Mouse (Mus musculus) frontal cortex, postnatal 10 days (tissue): ENCODE results near the gene Glyctk.

Experiments used
- DNase-seq, 2 experiments: peaks; one replicate each; pipeline ENCODE4 v3.0.0; 2022; ENCODE audit warnings: low spot score in 2 of 2, mixed read lengths in 1 of 2

Gene Glyctk

DNA sequence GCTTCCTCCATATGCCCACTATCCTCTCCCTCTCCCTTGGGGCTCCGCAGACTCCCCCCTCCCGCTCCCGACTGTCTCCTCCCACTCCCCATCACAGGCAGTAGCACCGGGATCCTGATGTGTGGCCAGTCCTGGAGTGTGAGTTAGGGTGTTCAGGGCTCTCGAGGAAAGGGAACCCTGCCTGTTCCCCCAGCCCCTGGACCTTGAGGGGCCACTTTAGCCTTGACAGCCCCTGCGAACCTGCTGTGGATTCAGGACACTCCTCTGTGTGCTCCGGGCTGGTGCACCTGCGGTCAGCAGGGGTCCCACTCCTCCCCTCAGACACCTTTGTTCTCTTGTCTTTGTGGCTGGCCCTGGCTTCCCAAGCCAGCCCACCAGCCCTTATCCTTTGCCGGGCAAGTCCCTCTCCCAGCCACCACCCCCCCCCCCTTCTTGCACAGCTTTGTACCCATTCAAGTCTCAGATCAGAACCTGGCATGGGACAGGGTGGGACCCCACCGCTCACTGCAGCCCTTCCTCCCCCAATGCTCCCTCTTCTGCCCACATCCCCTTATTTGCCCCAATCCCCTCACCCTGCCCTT lies 10.0 kb downstream of the Glyctk start:
- DNase-seq, result no peak

DNA sequence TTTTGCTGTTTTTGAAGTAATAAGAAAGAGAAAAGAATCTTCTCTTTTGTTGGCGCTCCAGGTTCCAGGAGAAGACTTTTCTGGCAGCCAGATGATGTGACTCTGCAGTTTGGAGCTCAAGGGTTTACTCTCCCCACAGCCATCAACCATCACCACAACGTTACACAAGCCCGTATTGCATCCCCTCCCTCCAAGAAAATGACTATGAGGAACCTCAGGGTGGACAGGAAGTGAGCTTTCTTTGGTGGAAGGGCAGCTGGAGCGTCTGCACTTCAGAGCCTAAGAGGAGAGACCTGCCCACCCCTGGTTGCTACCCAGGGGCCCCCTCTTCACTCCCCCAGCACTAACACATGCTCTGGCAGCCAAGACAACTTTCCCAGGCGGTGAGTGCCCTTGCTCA lies 10.7 kb downstream of the Glyctk start:
- no peak for DNase-seq

- no peak for DNase-seq
These were observed 12.4 kb downstream of the Glyctk start for GRCm38 (mm10) chr9:106145582-106145981.

GRCm38 (mm10) chr9:106144176-106144575 lies 13.8 kb downstream of the Glyctk start:
- no peak for DNase-seq

DNA sequence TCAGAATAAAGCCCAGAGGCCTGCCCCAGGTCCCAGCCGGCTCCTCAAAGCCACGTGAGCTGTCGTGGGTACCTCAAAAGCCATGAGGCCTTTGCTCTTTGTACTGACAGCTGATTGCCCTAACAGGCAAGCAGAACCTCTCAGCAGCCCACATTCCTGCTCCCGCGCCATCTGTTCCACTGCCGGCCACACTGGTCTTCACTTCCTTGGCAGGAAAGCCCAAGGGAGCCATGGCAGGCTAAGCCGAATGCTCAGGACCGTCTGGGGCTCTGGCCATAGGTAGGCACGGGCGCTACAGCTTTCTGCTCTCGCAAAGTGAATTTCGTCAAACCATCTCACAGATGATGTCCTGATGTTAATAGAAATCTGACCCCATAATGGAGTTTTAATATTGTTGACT lies 16.0 kb downstream of the Glyctk start:
- DNase-seq, result no peak

- no peak for DNase-seq
These were observed 18.2 kb downstream of the Glyctk start for GRCm38 (mm10) chr9:106139763-106140162.

GRCm38 (mm10) chr9:106137671-106138216 lies 20.2 kb downstream of the Glyctk start:
- no peak for DNase-seq

DNA sequence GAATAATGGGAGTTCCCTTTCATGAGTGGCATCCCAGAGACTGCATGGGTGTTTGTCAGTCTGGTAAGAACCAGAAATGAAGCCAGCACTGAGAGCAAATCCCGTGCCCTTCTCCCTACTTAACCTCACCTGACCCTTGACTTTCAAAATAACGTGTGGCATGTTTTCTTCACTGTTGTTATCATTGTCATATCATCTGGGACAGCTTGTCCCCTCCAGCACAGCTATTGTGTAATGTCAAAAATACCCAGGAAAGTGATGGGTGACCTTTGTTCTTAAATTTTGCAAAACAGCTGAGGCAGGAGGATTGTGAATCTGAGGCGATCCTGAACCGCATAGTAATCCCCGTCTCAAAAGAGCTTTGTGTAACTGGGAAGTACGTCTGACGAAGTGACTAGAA lies 27.7 kb downstream of the Glyctk start:
- DNase-seq, result no peak

DNA sequence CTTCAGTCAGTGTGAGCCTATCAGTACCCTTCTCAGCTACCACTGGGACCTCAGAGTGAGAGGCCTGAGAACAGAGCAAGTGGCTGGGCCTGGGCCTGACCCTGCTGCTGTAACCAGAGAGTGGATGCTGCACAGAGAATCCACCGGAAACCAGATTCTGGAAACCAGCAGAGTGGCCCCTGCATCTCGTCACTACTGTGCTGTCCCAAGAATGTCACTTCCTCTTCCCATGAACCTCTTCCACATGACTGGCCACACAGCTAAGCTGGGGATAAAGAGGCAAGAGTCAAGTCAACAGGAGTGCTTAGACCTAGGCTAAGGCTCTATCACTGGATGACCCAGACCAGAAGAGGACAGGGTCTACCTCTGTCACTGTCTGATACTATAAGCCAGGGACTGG lies 28.9 kb downstream of the Glyctk start:
- DNase-seq, result no peak

GRCm38 (mm10) chr9:106126786-106127251 lies 31.1 kb downstream of the Glyctk start:
- peak; percentile 30 to 50 for DNase-seq

- peak in 1 of 2 experiments; percentile 28 for DNase-seq
These were observed 34.3 kb downstream of the Glyctk start for GRCm38 (mm10) chr9:106123599-106123998.

DNA sequence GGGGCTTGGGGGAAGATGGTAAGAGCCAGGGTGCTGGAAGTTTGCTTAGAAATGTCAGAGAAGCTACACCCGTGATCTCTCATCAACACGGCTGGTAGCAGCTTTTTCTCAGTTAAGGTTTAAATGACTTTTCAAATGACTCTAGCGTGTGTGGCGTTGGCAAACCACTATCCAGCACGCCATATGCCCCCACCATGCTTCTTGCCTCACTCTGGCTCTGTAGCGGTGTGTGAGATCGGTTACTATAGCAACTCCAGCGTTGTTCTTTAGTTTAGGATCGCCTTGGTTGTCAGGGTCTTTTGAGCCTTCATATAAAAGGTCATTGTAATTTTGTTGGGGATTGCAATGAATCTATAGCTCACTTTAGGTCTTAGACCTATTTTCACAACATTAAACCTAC lies 38.9 kb downstream of the Glyctk start:
- DNase-seq, result no peak

GRCm38 (mm10) chr9:106115801-106116424 lies 42.0 kb downstream of the Glyctk start:
- DNase-seq, result no peak

DNA sequence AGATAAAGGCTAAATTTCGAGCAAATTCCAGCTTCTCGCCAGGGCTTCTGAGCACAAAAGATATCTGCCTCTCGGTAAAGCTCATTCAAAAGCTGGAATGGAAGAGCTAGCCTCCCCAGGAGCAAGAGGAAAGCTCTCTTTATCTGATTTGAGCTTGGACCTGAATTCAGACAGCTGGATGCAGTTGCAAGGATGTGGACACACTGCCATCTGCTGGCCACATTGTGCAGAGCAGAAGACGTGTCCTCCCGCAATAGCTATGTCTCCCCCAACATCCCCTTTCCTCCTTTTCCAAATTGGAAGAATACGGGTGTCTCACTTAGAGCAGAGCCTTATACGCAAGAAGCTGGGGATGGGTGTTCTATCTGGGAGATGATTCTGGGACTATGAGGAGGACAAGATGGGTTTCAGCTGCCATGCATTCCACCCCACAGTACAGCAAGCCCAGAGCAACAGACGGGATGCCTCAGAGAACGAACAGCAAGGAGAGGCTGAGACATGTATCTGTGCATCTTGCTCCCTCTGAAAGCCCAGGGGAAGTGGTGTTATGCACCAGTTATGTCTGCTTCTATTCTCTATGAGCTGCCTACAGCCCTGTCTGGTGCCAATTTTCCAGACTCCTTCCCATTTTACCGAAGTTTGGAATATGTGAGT lies 45.0 kb downstream of the Glyctk start:
- DNase-seq, result peak; percentile 34 to 82

- DNase-seq, result no peak
These were observed 51.7 kb downstream of the Glyctk start for GRCm38 (mm10) chr9:106106241-106106640.

GRCm38 (mm10) chr9:106104401-106104800 lies 53.5 kb downstream of the Glyctk start:
- no peak for DNase-seq
